Mouse (Mus musculus): ENCODE data around the gene Rgl2.
"Not testable (repeated sequence)": the region's sequence is repeated elsewhere in the genome, so short reads cannot be mapped to it uniquely, and the experiment has no call there.

Gene Rgl2

DNA sequence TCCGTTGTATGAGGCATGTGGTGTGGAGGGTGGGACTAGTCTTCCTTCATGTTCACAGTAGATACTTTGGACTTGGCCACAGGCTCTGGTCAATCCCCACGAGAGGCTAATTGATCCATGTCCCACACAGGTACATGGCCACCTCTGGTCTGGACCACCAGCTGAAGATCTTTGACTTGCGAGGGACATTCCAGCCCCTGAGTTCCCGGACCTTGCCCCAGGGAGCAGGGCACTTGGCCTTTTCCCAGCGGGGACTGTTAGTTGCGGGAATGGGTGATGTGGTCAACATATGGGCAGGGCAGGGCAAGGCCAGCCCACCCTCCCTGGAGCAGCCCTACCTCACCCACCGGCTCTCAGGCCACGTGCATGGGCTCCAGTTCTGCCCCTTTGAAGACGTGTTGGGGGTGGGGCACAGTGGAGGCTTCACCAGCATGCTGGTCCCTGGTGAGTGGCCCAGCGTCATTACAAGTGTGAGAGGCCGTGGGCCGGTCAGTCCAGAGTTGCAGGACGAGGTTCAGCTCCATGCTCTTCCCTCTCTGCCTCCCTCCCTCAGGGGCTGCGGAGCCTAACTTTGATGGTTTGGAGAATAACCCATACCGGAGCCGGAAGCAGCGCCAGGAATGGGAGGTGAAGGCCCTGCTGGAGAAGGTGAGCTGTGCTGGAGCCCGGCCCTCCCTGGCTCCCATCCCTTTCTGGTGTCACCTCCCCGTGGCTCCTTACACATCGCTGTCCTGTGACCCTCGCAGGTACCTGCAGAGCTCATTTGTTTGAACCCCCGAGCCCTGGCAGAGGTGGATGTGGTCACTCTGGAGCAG is 19.0 kb downstream of the Rgl2 start:
- DNase-seq (ENCODE audit: low spot score in 2 of 2): no peak

DNA sequence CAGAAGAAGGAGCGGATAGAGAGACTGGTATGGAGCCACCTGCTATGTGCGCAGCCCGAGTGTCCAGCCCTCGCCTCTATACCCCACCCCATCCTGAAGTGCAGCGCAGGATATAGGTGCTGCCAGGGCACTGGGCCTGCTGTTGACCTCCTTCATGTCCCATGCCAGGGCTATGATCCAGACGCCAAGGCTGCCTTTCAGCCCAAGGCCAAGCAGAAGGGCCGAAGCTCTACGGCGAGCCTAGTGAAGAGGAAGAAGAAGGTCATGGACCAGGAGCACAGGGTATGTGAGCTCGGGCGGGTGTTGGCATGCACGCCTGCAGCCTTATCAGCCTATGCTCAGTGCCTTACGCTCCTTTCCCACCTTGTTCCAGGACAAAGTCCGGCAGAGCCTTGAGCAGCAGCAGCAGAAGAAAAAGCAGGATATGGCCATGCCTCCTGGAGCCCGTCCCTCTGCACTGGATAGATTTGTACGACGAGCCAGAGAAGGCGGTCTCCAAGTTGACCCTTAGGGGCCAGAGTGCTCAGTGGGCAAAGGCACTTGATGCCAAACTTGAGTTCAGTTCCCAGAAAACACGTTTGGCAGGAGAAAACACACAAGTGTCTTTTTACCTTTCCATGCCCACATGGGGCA is 19.7 kb downstream of the Rgl2 start:
- no peak for DNase-seq (ENCODE audit: low spot score in 2 of 2)

DNA sequence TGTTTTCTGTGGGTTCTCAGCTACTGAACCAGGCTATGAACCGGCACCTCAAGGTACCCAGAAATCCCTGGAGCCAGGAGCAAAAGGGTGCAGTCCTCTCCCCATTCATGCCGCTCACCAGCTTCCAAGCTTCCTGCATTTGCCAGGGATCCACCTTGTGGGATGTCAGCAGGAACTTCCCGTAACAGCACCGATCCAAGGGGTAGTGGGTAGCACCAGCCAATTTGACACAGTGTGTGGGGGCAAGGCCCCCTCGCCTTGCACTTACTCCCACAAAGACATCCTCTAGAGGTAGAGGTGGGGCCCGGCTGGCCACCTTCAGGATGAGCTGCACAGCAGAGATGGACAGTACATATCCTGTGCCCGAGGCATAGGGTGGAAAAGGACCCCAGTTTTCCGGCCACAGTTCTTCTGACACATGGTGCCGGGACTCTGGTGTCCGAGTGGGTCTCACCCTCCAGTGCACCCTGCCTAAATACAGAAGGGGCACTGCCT is 20.8 kb downstream of the Rgl2 start:
- peak in 1 of 2 experiments; percentile 59 for DNase-seq (ENCODE audit: low spot score in 2 of 2)

DNA sequence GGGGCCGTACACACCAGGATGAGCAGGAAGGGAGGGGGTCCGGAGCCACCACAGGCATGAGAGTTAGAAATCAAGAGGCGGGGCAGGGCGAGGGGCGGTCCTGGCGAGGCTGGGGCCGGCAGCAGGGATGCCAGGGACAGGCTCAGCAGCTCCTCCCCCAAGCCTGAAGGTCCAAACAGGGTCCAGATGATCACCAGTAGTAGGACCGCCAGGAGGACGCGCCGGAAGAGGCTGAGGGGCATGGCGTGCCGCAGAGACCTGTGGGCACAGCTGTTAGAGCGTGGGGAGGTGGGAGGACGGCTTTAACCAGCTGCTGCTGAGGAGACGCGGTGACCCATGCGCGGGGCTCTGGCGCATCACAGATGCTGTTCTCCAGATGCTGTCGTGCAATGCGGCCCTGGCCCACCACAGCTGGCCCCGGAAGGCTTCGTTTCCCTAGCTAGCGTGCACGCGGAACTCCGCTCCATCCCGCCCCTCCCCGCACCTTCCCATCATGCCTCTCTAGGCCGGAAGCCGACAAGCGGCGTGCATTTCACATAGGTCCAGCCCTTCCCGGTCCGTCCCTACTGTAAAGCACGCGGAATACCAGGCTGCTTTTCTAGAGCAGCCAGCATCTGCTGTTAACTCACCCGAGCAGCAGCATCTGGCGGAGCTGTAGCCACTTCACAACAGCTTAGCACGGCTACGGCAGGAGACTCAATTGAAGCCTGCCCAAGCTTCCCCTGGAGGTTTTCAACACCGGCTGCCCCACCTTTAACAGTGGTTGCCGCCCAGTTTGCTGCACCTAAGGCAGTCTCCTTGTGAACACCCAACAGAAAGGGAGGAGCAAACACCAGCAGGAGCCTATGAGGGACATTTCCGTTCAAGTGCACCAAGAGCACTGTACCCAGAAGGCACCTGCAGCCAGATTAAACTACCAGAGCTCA is 21.9 kb downstream of the Rgl2 start, which contains the start of gene B3galt4:
TSS of gene B3galt4 (minus strand) at position 468 of the 926 bp plus-strand sequence.
- DNase-seq (ENCODE audit: low spot score in 2 of 2): peak; percentile 82 to 83

DNA sequence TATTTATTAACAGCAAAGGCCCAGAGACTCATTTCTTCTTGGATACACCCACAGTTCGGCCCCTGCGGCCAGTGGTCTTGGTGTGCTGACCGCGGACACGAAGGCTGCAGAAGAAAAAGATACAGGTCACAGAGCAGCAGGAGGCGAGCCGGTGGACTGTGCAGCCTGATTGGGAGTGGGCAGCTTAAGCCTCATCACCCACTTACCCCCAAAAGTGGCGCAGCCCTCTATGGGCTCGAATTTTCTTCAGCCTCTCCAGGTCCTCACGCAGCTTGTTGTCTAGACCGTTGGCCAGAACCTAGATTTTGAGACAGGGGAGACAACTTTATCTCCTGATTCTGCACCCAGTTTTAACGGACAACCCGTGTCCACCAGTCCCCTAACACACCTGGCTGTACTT is 22.7 kb downstream of the Rgl2 start:
- not testable (repeated sequence) for DNase-seq (ENCODE audit: low spot score in 2 of 2)

DNA sequence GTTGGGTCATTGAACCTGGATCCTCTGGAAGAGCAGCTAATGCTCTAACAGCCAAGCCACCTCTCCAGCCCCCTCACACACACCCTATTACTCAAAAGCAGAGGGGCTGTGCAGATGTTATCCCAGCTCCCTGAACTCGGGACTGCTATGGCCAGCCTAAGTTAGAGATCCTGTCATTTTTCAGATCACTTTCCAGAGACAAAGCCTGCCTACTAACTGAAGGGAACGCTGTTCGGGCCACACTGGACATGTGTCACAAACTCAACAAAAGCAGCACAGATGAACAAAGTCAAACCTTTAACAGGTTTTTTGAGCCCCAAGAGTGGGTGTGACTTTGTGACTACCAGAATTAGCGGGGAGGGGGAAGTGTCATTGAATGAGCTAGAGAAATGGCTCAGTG is 23.5 kb downstream of the Rgl2 start:
- no peak for DNase-seq (ENCODE audit: low spot score in 2 of 2)

DNA sequence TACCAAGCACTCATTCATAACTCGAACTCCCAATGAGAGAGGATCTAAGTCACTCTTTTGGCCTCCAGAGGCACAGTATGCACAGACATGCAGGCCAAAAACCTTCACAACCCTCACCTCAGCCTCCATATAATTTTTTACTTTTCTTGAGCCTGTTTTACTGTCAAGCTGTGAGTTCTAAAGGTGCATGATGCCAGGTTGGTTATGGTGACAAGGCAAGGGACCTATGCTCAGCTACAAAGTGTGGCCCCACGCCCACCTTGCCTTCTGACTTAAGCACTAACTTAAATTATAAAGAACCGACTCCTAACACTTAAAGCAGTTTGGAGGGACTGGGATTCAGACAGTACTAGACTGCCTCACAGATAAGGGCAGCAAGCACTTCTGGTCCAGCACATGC is 24.0 kb downstream of the Rgl2 start:
- DNase-seq (ENCODE audit: low spot score in 2 of 2): no peak

DNA sequence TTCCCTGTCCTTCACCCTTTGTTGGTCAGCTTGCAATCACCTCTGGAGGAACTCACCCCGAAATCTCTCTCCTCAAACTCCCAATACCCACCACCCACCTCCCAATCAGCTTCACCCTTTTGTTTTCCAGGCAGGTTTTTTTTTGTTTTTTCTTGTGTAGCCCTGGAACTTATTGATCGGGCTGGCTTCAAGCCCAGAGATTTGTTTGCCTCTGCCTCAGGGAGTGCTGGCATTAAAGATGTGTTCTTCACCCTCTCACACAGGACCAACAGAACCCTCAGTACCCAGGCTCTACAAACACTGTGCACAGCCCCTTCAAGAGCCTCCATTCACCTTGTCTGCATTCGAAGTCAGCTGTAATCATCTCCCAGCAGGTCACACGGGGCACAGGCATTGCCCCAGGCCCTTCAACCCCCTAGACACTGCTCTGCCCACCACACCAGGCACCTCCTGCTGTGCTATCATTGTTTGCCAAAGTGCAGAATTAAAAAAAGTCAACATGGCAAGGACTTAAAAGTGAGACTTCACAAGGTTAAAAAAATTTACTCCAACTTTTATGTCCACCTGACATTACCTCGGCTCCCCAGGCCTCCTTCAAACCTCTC is 24.7 kb downstream of the Rgl2 start:
- DNase-seq (ENCODE audit: low spot score in 2 of 2): no peak

DNA sequence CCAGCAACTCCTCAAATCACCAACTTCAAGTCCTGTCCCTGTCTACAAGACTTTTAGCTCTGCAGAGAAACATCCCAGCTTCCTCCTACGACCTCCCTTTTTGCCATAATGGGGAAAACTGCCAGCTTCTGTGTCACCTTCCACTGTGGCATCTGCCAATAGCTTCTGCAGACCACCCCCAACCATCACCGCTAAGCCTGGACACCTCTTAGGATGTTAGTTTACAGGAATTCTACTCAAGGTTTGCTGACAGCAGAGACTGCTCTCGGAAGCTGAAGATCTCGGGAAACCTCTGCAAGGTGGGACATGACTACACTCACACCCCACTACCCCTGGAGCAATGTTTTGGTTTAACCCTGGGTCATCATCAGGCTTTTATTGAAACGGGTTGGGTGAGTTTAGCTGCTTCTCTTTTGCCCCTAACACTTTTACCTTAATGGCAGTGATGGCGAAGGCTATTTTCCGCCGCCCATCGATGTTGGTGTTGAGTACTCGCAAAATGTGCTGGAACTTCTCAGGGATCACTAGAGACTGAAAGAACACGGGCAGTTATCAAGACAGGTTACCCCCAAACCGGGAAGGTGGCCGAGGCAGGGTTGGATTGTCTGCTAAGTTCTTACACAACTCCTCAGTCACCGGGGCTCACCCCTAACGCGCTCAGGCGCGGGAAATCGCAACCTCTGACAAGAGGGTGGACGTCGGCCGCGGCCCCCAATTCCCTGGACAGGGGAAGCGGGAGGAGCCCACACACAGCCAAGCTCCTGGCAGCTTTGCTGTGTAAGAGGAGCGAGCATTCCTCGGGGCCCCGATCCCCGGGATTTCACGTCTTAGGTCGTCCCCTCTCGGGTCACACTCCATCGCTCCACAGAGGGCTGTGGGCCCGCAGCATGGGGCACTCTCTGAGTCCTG is 25.6 kb downstream of the Rgl2 start:
- DNase-seq (ENCODE audit: low spot score in 2 of 2): no peak

DNA sequence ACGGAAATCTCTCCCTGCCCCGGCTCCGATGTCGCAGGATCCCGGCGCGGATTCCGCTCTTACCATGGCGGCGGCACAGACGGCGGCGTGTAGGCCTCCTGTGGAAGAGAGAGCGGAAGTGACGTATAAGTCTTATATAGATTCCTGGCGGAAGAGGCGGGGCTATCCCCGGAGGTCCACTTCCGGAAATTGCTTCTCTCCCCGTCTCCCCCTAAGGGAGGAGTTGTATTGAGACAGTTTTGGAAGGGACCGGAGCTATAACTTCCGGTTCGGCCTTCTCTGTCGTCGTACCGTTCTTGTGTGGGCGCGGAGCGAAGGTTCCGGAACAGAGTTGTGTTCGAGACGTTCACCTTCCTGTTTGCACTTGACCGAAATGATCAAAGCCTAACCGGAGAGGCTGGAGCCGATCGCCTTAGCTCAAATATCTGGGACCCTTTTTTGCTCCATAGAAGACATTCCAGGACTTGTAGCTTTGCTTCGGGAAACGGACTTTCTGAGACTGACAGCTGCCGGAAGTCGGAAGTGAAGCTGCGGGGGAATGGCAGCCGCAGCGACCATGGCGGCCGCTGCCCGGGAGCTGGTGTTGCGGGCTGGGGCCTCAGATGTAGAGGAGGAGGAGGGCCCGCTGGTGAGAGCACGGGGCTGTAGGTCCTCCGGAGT is 26.3 kb downstream of the Rgl2 start, which contains the start of the genes Vps52 and Rps18:
TSS of gene Vps52 (plus strand) at position 258 of the 660 bp plus-strand sequence.
TSS of gene Rps18 (minus strand) at position 447 of the 660 bp plus-strand sequence.
- peak; percentile 93 for DNase-seq (ENCODE audit: low spot score in 2 of 2)

DNA sequence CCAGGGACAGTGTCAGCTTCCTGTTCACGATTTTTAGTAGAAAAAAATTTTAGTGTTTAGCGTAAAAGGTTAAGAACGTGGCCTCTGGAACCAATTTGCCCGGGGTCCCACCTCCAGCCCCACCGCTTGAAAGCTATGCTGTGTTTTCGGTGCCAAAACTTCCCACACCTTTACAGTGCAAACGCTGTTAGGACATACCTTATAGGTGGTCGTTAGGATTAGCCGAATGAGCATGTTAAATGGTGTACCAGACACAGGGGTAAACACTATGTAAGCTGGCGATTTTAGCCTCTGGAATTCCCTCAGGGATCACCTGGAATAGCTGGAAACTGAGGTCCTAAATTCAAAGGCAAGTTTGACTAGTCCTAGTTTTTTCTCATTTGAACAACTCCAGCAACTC is 27.0 kb downstream of the Rgl2 start:
- DNase-seq (ENCODE audit: low spot score in 2 of 2): no peak

DNA sequence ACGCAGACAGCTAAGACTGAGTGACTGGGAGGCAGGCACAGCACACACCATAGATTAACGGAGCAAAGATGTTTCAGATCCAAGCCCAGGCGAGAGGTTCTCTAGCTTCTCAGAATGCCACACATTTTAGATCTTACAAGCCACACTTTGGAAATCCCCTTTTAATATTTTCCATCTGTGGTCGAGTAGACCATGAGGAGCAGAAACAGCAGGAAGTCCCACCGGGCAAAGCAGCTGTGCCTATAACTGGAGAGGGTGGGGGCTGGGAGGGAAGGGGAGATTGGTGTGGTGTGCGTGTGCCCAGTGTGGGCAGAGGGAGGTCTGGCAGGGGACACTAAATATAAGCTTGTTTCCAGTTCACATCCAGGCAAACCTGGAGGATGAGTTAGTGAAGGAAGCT is 28.1 kb downstream of the Rgl2 start:
- no peak for DNase-seq (ENCODE audit: low spot score in 2 of 2)

DNA sequence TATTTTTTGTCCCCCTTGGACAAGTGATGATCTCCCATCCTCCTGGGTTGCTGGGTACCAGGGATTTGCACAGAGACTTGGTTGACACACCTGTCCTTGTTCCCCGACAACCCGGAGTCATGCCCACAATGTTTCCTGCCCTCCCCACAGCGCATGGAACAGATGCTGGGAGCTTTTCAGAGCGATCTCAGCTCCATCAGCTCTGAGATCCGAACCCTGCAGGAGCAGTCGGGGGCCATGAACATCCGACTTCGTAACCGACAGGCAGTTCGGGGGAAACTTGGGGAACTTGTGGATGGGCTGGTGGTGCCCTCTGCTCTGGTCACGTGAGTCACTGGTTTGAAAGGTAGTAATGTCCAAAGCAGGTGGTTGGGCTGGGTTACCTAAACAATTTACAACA is 29.1 kb downstream of the Rgl2 start:
- DNase-seq (ENCODE audit: low spot score in 2 of 2): peak in 1 of 2 experiments; percentile 59

DNA sequence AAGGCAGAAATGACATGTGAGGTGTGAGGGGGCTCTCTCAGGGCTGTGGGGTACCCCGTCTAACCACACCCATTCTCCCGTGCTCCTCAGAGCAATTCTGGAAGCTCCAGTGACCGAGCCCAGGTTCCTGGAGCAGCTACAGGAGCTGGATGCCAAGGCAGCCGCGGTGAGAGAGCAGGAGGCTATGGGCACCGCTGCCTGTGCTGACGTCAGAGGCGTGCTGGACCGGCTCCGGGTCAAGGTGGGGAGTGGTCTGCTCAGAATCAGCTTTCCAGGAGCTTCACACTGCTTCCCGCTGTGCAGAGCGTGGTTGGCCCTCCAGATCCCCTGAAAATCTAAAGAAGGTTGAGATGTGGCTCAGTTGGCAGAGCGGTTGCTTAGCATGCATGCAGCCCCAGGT is 29.8 kb downstream of the Rgl2 start:
- DNase-seq (ENCODE audit: low spot score in 2 of 2): peak in 1 of 2 experiments; percentile 67

DNA sequence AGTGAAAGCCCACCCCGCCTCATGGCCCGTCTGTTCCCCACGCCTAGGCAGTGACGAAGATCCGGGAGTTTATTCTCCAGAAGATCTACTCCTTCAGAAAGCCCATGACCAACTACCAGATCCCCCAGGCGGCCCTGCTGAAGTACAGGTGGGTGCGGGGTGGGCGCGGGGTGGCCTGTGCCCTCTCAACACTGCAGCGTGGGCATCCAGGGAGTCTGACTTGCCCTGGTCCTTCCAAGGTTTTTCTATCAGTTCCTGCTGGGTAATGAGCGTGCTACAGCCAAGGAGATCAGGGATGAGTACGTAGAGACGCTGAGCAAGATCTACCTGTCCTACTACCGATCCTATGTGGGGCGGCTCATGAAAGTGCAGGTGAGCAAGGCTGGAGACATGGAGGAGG is 30.6 kb downstream of the Rgl2 start:
- DNase-seq (ENCODE audit: low spot score in 2 of 2): peak in 1 of 2 experiments; percentile 59

DNA sequence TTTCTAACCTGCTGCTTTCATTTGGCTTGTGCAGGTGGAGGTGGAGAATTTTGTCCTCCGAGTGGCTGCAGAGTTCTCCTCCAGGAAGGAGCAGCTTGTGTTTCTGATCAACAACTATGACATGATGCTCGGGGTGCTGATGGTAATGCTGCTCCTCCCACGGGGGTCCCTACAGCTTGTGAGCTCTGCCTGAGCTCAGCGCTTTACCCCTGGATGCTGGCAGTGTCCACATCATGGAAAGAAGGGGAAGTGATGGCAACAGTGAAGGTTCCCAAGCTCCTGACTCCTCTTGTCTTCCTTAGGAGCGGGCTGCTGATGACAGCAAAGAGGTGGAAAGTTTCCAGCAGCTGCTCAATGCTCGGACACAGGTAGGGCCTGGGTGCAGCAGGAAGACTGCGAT is 33.5 kb downstream of the Rgl2 start:
- DNase-seq (ENCODE audit: low spot score in 2 of 2): no peak

DNA sequence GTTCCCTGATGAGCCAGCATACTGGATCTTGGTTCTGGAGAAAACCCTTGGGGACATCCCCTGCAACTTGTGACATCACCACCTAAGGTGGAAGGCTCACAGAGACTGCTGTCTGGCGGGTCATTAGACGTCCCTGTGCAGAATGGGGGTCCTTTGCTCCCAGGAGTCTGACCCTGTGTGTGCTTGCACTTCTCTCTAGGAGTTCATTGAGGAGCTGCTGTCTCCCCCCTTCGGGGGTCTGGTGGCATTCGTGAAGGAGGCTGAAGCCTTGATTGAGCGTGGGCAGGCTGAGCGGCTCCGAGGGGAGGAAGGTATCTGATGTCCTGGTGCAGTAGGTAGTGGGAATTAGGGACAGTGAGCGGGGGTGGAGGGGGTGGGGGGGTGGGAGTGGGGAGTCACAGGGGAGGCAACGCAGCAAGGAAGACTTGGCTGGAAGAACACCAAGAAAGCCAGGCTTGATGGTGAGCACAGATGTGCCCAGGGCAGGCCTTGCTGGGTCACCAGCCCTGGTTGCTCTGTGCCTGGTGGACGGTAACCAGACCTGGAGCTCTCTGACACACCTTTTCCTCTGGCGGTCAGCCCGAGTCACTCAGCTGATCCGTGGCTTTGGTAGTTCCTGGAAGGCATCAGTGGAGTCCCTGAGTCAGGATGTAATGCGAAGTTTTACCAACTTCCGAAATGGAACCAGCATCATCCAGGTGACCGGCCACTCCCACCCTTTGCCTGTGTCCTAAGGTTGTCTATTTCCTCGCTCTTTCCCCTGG is 35.9 kb downstream of the Rgl2 start:
- DNase-seq (ENCODE audit: low spot score in 2 of 2): peak in 1 of 2 experiments; percentile 60

DNA sequence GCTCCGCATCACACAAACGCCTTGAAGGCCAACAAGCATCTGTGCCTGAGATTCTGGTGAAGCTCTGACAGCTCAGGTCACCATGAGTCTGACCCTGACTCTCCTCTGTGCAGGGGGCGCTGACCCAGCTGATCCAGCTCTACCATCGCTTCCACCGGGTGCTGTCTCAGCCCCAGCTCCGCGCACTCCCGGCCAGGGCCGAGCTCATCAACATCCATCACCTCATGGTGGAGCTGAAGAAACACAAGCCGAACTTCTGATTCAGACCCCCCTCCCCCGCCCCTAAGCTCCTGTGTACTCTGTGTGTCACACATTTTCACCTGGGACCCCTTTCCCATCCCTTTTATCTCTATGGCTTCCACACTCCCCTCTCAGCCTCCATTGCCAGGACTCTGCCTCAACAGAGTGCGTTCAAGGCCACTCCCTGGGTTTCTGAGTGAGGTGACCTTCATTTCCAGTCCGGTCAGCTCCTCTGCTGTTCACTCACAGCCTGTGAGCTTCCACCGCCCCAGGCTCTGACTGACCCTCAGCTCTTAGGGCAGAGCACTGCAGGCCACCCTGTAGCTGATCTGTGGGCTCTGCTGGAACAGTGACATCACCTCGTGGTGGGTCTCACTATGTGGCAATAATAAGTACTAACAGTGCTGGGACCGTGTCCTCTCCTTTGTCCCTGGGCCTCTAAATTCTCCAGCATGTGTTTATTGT is 36.7 kb downstream of the Rgl2 start:
- DNase-seq (ENCODE audit: low spot score in 2 of 2): peak in 1 of 2 experiments; percentile 63
